Mouse (Mus musculus) right cerebral cortex, postnatal 14 days (tissue): ENCODE measurements around the gene Ice1.
A peak's percentile ranks its signal among the peaks of the same experiment; 100 is the strongest.

Source experiments
- DNase-seq: peaks from one replicate; pipeline ENCODE4 v3.0.0; 2022

The Ice1 gene

DNA sequence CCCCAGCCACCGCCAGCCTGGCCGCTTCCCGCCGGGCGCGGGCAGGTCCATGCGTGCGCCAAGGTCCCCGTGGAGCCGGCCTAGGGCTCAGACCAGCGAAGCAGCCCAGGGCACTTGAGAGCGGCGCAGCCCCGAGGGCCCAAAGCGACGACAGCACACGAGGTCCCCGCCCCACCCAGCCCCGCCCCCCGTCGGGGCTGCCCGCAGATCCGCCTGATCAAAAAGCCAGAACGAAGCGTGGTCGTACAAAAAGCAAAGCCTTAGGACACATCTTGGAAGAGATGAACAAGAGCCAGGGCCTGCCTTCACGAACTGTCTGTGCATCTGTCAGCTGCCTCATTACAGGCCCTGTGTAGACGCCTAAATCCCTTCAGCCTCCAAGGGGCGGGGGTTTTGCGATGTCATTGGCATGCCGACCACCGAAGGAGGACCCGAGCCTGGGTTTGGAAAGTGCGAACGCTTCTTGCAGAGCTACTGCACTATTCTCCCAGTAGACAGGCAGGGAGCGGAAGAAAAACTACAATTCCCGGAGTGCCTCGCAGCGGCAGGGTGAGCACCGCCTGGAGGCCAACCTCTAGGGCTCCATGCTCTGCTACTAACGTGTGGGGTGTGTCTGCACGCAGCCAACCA lies 343 bp upstream of the Ice1 start:
- peak; percentile 92 for DNase-seq

DNA sequence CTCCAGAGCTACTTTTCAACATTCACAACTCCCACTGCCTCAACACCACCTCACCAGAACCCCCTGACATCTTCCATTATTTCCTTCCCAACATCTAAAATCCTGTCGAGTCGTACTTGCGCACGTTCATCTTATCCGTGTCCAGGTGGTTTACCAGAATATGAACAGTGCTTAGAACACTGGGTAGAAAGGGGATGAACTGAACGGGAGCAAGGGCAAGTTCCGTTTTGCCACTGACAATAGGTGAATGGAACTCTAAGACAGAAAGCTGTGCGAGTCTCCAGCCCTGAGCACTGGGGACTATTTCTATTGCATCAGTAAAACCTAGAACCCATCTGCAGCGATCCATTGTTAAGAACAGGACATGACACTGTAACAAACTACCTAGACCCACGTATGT lies 728 bp downstream of the Ice1 start:
- DNase-seq, result no peak

DNA sequence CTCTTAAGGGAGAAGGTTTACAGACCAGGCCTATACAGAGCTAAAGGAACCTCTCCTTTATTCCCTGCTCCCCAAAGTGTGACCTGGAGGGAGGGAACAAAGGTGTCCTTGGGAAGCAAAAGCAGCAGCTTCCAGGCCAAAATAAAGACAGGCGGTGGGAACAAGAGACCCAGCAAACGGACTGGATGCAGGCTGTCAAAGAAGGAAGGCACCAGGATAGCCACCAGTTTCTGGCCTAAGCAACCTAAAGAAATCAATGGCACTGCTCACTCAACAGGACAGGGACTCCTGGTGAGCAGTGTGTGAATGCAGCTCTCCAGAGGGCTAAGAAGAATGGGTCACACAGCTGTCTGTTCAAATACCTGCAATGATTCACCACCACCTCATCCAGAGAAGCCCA lies 1.8 kb downstream of the Ice1 start:
- no peak for DNase-seq

DNA sequence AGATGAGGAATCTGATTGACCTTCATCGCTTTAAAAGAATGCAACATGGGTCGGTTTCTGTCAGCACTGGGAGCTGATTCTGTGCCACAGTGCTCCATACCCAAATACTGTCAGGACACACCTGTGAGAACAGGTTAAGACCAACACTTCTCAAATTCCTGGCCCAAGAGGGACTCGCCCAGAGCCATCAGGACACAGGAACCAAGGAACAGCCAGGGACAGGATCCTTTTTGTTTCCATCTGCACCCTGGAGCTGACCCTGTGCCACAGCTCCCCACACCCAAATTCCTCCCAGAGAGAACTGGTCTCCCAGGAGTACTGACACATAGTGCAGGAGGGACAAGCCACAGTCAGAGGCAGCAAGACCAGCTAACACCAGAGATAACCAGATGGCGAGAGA lies 11.0 kb downstream of the Ice1 start:
- DNase-seq, result no peak

DNA sequence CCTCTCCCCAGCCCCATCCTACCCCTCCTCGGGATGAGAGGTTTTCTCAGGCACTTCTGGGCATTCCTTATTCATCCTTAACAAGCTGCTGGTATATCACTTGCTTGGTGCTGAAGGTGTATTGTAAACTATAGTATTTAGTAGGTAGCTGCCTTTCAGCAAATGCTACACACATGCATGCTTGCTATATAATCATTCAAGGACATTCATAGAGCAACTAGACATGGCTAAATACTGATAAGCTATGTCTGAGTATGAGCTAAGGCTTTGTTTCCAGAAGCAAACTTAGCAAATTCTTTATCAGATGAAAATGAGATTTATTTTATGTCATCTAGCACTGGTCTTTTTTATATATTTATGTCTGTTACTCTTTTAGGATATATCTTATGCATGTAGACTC lies 11.8 kb downstream of the Ice1 start:
- DNase-seq, result no peak

DNA sequence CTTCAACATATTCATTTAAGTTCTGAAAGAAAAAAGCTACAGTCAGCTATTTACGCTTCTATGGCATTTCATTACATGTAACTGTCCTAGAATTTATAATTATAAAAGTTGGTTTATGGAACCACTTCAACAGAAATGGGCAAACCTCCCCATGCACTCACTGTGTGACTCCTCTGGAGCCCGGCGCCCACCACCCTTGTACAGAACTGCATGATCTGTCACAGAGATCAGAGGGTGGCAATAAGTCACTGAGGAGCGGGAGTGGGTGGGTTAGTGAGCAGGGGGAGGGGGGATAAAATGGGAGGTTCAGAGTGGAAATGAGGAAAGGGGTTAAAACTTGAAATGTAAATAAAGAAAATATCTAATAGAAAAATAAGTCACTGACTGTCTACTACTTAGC lies 13.0 kb downstream of the Ice1 start:
- DNase-seq, result no peak

DNA sequence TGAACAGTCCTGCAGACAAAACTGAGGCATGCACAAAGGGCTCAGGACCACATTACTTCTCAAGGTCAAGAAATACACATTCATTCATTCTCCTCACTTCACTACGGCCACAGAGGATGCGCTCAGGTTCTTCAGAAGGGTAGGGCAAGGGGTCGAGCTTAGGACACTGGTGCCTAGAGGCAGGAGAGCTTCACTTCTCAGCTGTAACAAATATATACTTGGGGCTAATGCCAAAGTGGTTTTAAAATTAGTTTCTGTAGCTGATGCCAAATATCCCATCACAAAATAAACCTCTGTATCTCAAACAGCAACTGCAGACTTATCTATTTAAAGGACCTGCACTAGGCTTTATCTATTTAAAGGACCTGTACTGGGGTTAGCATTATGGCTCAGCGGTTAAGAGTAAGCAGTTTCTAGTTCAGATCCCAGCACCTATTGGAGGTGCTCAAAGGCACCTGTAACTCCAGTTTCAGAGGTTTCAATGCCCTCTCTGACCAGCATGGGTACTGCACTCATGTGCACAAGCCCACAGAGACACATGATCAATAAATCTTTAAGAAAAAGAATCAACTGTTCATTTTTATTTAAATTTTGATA lies 14.9 kb downstream of the Ice1 start:
- DNase-seq, result no peak

DNA sequence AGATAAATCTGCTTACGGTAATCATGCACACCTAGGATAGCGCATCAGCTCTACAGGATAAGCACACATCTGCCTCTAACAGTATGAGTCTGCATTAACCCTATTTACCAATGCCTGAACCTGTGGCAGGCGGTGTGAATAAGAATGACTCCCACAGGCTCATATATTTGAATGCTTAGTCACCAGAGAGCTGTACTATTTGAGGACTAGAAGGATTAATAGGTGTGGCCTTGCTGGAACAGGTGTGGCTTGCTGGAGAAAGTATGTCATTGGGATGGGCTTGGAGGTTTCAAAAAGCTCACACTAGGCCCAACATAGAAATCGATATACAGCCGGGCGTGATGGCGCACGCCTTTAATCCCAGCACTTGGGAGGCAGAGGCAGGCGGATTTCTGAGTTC lies 15.9 kb downstream of the Ice1 start:
- DNase-seq, result no peak

DNA sequence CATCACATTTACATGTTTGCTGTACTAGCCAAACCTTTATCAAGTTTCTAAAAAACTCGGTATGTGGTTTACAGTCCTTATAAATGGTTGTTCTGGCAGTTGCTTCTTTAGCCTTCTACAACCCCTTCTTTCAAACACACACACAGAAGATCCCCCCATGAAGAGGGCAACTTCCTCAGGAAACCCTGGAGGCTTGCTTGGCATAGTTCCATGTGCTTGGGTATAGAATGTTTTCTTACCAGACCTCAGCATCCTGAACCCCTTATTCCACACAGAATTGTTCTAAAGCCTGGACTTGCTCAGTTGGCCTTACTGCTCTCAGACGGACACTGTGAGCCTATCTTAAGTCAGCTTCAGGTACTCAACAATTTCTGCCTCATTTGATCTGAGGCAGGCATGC lies 24.6 kb downstream of the Ice1 start:
- DNase-seq, result no peak

DNA sequence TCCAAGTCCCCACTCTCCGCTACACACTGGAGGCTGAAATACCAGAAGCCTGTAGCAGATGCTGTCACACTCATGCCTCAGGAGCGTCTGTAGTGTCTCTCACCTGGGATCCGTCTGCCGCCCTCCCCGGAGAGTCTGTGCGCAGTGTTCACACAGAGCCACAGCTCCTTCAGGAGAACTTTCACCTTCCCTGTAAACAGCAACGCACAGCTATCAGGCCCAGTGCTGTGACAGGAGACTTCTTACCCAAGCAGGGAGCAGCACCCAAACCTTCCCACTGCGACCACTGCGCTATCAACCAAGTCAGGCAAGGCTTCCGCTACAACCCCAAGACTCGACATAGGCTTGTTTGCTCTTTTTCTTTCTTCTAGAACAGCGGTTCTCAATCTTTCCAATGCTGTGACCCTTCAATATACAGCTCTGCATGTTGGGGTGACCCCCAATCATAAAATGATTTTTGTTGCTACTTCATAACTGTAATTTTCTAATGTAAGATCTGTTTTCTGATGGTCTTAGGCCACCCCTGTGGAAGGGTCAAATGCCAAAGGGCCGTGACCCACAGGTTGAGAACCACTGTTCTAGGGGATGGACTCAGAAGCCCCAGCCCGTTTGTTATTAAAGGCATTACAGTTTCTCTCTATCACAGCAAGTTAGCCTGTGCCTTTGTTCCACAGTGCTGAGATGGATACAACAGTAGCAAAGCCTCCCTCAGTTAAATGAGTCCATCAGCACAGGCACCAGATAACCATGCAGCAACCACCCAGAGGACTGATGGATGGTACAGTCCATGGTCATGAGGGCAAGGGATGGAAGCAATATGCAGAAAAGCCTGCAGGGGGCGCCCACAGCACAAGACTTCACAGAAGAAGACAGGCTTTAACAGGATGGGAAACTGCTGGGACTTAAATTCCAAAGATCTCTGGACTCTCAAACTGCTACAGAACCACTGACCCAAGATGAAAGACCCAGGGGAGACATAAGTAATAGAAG lies 26.7 kb downstream of the Ice1 start:
- peak; percentile 77 for DNase-seq

DNA sequence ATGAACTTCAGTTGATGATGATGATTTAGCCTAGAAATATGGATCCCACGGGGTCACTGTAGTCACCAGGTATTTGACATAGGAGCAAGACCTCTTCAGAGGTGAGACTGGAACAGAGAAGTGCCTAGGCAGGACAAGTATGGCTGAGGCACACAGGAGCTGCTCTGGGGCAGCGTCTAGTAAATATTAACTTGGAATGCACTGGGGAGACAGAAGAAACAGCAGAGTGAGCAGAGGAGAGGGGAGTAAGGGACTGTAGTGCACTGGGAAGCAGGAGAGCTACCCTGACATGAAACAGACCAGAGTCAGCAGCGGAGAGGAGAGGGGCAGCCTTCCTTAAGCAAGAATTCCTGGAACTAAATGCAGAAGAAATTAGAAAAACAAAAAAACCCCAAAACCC lies 27.8 kb downstream of the Ice1 start:
- DNase-seq, result no peak

DNA sequence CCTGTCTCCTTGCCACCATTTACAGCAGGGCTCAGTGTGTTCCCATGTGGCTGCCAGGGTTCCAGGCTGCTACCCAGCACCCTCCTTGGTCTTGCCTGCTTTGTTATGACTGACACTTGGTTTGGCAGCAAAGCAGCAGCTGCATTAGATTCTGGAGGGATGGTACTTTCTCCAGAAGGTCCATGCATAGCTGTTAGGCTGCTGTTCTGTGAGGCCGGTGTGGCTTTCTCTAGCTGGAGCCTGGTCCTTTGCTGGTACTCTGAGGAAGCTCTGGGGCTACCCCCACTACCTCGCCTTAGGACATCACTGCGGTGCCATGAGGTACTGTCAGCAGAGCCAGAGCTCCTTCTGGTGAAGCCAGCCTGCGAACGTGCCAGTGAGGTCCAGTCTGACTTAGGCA lies 32.1 kb downstream of the Ice1 start:
- DNase-seq, result no peak

DNA sequence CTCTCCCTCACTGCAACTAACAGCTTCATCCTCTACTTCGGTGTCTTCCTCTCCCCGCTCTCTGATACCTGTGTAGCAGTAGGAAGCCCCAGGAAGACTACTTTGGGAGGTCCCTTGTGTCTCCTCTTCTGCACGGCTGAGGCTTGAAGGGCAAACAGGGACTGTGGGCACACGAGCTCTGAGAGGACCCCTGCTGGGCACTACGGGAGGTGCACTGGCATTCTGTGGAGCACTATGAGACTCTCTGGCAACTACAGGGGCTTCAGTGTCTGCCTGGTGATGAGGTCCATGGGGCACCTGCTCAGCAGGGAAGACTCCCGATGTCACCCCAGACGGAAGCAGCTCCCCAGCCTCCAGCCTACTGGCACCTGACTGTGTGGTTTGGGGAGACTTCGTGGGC lies 32.7 kb downstream of the Ice1 start:
- DNase-seq, result no peak

DNA sequence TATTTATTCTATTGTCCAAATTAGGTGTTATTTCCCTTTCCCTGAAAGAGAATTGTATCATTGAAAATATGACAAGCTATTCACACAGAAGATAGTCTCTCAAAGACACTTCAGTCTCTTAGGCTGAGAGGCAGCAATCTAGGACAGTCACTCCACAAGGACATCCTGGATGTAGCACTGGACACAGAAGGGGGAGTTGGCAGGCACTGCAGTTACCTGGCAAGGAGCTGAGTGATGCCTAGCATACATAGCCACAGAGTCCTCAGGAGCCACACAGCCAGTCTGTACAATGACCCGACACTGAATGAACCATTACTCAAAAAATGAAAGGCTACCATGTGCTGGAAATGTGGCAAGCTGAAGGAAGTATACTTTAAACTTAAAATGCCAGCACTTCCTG lies 35.9 kb downstream of the Ice1 start:
- no peak for DNase-seq

DNA sequence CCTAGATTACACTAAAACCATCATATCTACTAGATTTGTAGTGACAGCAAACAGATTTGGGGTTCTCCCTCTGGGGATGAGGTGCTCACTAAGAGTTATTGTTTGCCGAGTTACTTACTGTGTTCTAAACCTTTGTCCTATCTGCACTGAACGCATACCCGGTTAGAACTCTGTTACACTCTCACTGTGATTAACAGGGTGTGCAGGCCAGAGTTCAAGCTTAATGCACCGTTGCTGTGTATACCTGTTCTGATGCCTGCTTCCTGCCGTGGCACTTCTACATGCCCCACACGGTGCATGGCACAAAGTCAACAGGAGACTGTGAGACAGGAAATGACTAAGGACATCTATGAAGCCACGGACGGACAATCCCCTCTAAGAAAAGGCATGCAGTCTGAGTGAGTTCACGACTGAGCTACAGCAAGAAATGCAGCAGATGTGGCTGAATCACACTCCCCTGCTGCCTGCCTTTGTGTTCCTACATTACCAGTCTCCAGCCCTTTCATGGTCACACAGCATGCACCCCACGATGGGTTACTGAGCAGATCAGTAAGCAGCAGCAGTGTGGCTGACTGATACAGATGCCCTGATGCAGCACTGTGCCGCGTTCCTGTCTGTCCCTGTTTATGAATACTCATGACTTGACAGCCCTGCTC lies 37.3 kb downstream of the Ice1 start:
- no peak for DNase-seq

DNA sequence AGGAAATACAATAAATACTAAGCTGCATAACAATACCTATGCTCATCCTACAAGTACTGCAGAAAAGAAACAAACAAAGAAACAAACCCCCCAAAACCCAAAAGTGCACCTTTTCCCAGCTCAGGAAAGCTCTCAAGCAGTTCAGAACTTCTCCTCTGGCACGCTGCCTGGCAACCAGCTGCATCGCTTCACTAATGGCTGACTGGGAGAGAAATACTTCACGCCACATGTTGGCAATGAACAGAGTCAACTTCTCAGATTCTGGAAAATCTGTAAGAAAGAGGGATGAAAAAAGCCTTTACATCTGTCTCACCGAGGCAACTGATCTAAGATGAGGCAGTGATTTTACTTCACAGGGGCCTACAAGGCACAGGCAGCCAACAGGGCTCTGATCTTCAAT lies 38.5 kb downstream of the Ice1 start:
- DNase-seq, result peak; percentile 74

DNA sequence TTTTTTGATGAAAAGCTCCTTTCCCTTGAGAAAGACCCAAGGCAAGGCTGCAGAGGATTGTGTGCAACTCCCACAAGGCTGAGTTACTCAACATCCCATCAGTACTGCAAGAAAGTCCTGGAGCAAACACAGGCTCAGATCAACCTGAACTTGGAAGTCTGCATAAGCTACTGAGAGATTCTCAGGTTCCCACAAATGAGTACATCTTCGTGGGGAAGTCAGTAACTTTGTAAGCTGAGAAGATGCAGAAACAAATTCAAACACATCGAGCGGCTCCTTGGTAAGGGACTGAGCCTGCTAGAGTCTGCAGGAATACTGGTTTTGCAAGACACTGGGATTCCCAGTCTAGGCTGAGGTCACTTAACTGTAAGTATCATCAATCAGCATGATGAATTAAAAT lies 40.5 kb downstream of the Ice1 start:
- DNase-seq, result no peak

DNA sequence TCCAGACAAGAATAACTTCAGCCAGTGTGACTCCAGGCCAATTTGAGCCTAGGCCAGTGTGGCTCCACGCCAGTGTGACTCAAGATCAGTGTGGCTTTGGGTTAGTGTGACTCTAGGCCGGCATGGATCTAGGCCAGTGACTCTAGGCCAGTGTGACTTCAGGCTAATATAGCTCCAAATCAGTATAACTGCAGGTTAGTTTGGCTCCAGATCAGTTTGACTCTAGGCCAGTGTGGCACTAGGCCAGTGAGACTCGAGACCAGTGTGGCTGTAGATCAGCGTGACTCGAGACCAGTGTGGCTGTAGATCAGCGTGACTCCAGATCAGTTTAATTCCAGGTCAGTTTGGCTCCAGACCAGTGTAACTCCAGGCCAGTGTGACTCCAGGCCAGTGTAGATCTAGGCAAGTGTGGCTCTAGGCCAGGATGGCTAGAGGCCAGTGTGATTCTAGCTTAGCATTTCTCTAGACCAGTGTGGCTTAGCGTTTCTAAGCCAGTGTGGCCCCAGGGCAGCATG lies 47.1 kb downstream of the Ice1 start:
- no peak for DNase-seq

DNA sequence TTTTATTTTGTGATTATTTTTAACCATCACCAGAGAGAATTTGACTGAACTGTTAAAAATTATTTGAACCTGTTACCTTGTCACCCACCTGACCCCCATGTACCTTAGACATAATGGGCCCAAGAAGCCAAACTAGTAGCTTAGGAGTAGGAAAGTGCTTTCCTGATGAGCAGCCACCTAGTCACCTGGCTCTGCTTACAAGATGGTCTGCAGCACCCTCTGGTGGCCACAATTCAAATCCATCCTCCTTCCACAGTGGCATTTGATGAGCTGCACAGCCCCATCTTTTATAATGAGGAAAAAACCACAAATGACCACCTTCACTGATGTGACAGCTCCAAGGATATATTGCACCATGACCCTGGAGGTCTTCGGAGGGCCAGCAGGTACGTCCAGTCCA lies 50.5 kb downstream of the Ice1 start:
- peak; percentile 85 for DNase-seq

DNA sequence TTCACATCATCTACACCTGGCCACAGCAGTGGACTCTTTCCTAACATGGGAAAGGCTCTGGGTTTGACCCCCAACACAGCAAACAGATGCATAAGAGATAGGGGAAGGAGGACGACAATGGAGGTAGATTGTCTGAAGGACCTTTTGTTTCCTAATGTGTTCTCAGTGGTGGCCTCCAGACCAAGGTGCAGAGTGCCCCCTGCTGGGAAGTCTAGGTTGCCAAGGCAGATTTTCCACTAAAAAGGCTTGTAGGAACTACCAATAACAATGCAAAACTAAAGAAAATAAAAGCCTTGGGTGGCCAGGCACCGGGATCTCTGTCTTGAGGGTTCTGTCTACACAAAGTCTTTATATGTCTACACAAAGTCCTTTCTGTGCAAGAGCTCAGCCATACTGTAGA lies 54.9 kb downstream of the Ice1 start:
- peak; percentile 68 for DNase-seq

DNA sequence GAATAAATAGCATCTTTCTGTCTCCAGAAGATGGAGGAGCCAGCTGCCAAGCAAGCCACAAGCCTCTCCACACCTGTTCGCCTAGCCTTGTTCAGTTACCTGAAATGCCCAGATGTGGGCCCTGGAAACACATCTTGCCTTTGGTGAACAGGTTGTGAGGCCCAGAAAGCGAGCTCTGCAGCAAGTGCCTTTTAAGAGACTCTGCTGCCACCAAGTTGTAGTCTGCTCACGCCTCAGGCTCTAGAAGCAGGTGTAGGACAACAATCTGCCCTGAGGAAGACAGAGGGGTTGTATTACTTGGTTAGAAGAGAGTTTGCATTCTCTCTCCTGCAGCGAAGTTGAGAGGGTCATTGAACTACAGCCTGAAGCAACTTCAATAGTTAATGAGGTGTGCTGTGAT lies 55.9 kb downstream of the Ice1 start:
- DNase-seq, result no peak

DNA sequence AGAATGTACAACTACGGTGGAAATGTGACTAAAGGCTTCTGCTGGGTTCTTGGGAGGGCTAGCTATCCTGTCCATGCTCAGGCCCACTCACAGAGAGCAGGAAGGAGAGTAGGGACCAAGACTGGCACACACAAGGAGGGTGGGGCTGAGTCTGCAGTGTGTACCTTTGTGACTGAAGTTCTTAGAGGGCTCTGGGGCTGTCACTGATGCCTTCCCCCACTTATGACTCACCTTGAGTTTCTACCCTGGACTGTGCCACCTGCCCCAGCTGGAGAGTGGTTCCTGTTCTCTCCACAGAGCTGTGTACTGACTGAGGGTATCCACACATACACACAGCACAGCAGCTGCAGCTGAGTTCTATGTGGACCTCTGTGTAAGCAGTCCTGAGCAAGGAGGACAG lies 63.2 kb downstream of the Ice1 start:
- no peak for DNase-seq

DNA sequence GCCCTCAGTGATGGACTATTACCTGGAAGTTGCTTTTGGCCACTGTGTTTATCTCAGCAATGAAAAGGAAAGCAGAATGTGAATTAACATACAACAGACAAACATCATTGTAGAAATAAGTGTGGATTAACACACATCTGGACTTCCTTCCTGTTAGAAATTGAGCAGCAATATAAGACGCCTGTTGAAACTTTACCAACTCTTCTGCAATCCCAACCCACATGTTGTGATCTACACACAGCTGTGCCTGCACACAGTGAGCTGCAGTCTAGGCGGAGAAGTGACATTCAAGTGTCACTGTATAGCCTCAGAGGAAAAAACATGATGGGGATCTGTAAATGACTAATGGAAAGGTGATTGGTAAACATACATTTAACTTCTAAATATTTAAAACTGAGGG lies 69.5 kb downstream of the Ice1 start:
- no peak for DNase-seq
